7 mouse cellular contexts compared by ENCODE assay signal in genomic region chr9:74904866-74905508, GRCm38 (mm10). TPM values are rescaled to one million over a fixed set of nuclear protein-coding genes. Genes with fewer than 3 reads are reported as not detected.
DNase-seq lines count a peak whose midpoint lies in the region; ATAC-seq and TF ChIP-seq lines count a peak whose summit lies in the region.

No protein-coding gene starts in this region.

- H3K4me1 ChIP-seq in forebrain, postnatal 0 days (ENCODE audit: insufficient read depth), result no peaks in the 10 kb centered on the region
- no peaks in the 10 kb centered on the region for H3K4me1 ChIP-seq in hindbrain, embryonic 13.5 days (replicated peaks)

- no peaks in the 10 kb centered on the region for H3K9me3 ChIP-seq in forebrain, postnatal 0 days (ENCODE audit: low read length)
- H3K9me3 ChIP-seq in hindbrain, embryonic 13.5 days, result no peaks in the 10 kb centered on the region

- peak; percentile 81 for DNase-seq in NIH3T3 (ENCODE audit: low read depth)
- peak; percentile 56 for DNase-seq in cerebellum, adult 11 months
- DNase-seq in forebrain, postnatal 0 days, result peak; percentile 85
- DNase-seq in layer of hippocampus, adult 9-10 months (ENCODE audit: low spot score), result peak; percentile 87
- peak; percentile 84 for DNase-seq in lung, postnatal 10 days
- DNase-seq in retina, postnatal 7 days (ENCODE audit: low read depth, low spot score), result peak; percentile 85

- H3K4me3 ChIP-seq in forebrain, postnatal 0 days (ENCODE audit: low read depth, low read length), result no peak overlapping the region
- H3K4me3 ChIP-seq in hindbrain, embryonic 13.5 days, result no peak overlapping the region

- H3K4me2 ChIP-seq in forebrain, postnatal 0 days (ENCODE audit: low read depth), result no peak overlapping the region
- H3K4me2 ChIP-seq in hindbrain, embryonic 13.5 days, result no peak overlapping the region

- no peak overlapping the region for H3K27ac ChIP-seq in forebrain, postnatal 0 days (ENCODE audit: low read depth, low read length)
- H3K27ac ChIP-seq in hindbrain, embryonic 13.5 days, result no peak overlapping the region

- peak; percentile 90 for TF ChIP-seq CTCF in forebrain, postnatal 0 days (IDR thresholded peaks at IDR 0.05; ENCODE audit: low read depth)

- peak; percentile 72 for ATAC-seq in forebrain, postnatal 0 days
- ATAC-seq in hindbrain, embryonic 13.5 days (ENCODE audit: low FRiP score), result peak; percentile 73; the same call in 1 of the 2 replicates

- no peaks in the 10 kb centered on the region for H3K36me3 ChIP-seq in forebrain, postnatal 0 days (ENCODE audit: insufficient read depth)
- no peaks in the 10 kb centered on the region for H3K36me3 ChIP-seq in hindbrain, embryonic 13.5 days

- 16% methylated on average over 7 of the region's 7 CpGs for WGBS in forebrain, postnatal 0 days
- 18% methylated on average over 7 of the region's 7 CpGs for WGBS in hindbrain, embryonic 13.5 days

- H3K27me3 ChIP-seq in forebrain, postnatal 0 days (ENCODE audit: insufficient read depth, low read length), result no peaks in the 10 kb centered on the region
- no peaks in the 10 kb centered on the region for H3K27me3 ChIP-seq in hindbrain, embryonic 13.5 days

- no peak overlapping the region for H3K9ac ChIP-seq in forebrain, postnatal 0 days
- no peak overlapping the region for H3K9ac ChIP-seq in hindbrain, embryonic 13.5 days

RNA-seq across cellular contexts. Expression of gene Onecut1, which starts 43.3 kb away (rescaled TPM):
- total RNA-seq in forebrain, postnatal 0 days (2014; rRNA removed), result 0.92 and 3.8 TPM in 2 replicates
- 0.23 and 0.64 TPM in 2 replicates for polyA plus RNA-seq in forebrain, postnatal 0 days (2015; fragmentation: Nextera tagmentation; extraction: Ambion mirVana)
- 5.5 and 7.8 TPM in 2 replicates for polyA plus RNA-seq in hindbrain, embryonic 13.5 days (2015; fragmentation: Nextera tagmentation; extraction: Ambion mirVana)

RNA-seq across cellular contexts. Expression of gene Fam214a, which starts 47.7 kb away (rescaled TPM):
- total RNA-seq in forebrain, postnatal 0 days (2014; rRNA removed), result 22.2 and 33.2 TPM in 2 replicates
- polyA plus RNA-seq in forebrain, postnatal 0 days (2015; fragmentation: Nextera tagmentation; extraction: Ambion mirVana), result 11.6 and 16.0 TPM in 2 replicates
- polyA plus RNA-seq in hindbrain, embryonic 13.5 days (2015; fragmentation: Nextera tagmentation; extraction: Ambion mirVana), result 27.0 and 30.2 TPM in 2 replicates
